ENCODE assay signal across 17 mouse cellular contexts in the genomic region with DNA sequence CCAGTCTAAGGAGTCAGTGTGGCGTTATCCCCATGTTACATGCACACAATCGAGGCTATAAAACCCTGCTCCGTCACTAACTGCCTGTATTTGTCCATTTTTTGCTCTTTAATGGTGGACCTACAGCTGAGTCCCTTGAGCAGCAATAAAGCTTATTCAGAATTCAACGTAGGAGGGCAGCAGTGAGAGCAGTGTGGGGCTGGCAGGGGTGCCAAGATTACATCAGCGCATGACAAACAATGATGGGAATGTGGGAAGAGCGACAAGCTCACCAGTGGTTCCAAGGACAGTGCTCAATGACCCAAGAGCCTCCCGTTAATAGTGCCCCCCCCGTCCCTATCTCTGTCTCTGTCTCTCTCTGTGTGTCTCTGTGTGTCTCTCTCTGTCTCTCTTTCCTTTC. TPM values are rescaled to one million over a fixed set of nuclear protein-coding genes. Genes with fewer than 3 reads are reported as not detected.
DNase-seq lines count a peak whose midpoint lies in the region; ATAC-seq and TF ChIP-seq lines count a peak whose summit lies in the region.
"Had no signal": no experiment of that assay in that cellular context is flagged by ENCODE, and none has a peak within 500 bp of the region (broad histone marks: within the 10 kb centered on the region; RNA-seq: fewer than 3 reads in every experiment).

No protein-coding gene starts in this region.

- ATAC-seq in forebrain, embryonic 14.5 days = no peak
- ATAC-seq in forebrain, embryonic 16.5 days = no peak

- no peaks in the 10 kb centered on the region for H3K36me3 ChIP-seq in forebrain, embryonic 14.5 days (ENCODE audit: control insufficient read depth, insufficient read depth, low read length)
- H3K36me3 ChIP-seq in forebrain, embryonic 16.5 days (ENCODE audit: control insufficient read depth, insufficient read depth) = no peaks in the 10 kb centered on the region
- H3K36me3 ChIP-seq: G1E; hindbrain, embryonic 15.5 days; limb, embryonic 15.5 days; midbrain, embryonic 10.5 days had no signal

- no peak overlapping the region for H3K4me3 ChIP-seq in forebrain, embryonic 14.5 days (ENCODE audit: low read depth, low read length)
- no peak overlapping the region for H3K4me3 ChIP-seq in forebrain, embryonic 16.5 days (replicated peaks; ENCODE audit: low read length)
- no peak overlapping the region for H3K4me3 ChIP-seq in layer of hippocampus, adult 2 months
- H3K4me3 ChIP-seq: hindbrain, embryonic 15.5 days; limb, embryonic 15.5 days; midbrain, embryonic 10.5 days had no signal

- 32% methylated on average over 8 of the region's 8 CpGs for WGBS in forebrain, embryonic 14.5 days
- 41% methylated on average over 8 of the region's 8 CpGs for WGBS in forebrain, embryonic 16.5 days

- 0 out of 2 replicates have a peak, but pooled peaks cover 3% of the 10 kb centered on the region for H3K9me3 ChIP-seq in forebrain, embryonic 14.5 days (replicated peaks; ENCODE audit: control insufficient read depth, low read length)
- H3K9me3 ChIP-seq in forebrain, embryonic 16.5 days (ENCODE audit: control insufficient read depth, low read length) = no peaks in the 10 kb centered on the region
- H3K9me3 ChIP-seq: hindbrain, embryonic 15.5 days; limb, embryonic 15.5 days; midbrain, embryonic 10.5 days had no signal

- H3K9ac ChIP-seq in forebrain, embryonic 14.5 days (ENCODE audit: low read length) = no peak overlapping the region
- no peak overlapping the region for H3K9ac ChIP-seq in forebrain, embryonic 16.5 days (replicated peaks; ENCODE audit: low read depth, low read length)
- H3K9ac ChIP-seq: hindbrain, embryonic 15.5 days; limb, embryonic 15.5 days had no signal

- no peak overlapping the region for H3K4me2 ChIP-seq in forebrain, embryonic 14.5 days (ENCODE audit: low read length)
- no peak overlapping the region for H3K4me2 ChIP-seq in forebrain, embryonic 16.5 days (ENCODE audit: low read length)
- H3K4me2 ChIP-seq: hindbrain, embryonic 15.5 days; limb, embryonic 15.5 days had no signal

- DNase-seq in forebrain, embryonic 14.5 days (ENCODE audit: low spot score) = peak; percentile 66
- DNase-seq in layer of hippocampus, adult 2 months (ENCODE audit: low spot score in 2 of 2) = peak in 1 of 2 experiments; percentile 49
- DNase-seq in layer of hippocampus, postnatal 14 days (ENCODE audit: low spot score in 2 of 2) = no peak
- DNase-seq in 3134 (ENCODE audit: extremely low read depth, insufficient read length, low spot score) = peak; percentile 17
- DNase-seq in adrenal gland, postnatal 10 days = peak; percentile 41
- DNase-seq in kidney, postnatal 36 days = no peak
- DNase-seq in spleen, postnatal 14 days (ENCODE audit: low spot score in 2 of 2) = no peak
- DNase-seq: cerebellum, adult 8-10 months; gastrocnemius, postnatal 36 days; kidney, adult 18-20 months; kidney, postnatal 14 days; lung, postnatal 36 days had no signal

- H3K27ac ChIP-seq in forebrain, embryonic 14.5 days (ENCODE audit: low read depth, low read length) = no peak overlapping the region
- H3K27ac ChIP-seq in forebrain, embryonic 16.5 days (ENCODE audit: low read length) = no peak overlapping the region
- H3K27ac ChIP-seq in layer of hippocampus, adult 2 months = no peak overlapping the region
- H3K27ac ChIP-seq: hindbrain, embryonic 15.5 days; limb, embryonic 15.5 days; midbrain, embryonic 10.5 days had no signal

- no peaks in the 10 kb centered on the region for H3K27me3 ChIP-seq in forebrain, embryonic 14.5 days (replicated peaks; ENCODE audit: control insufficient read depth, insufficient read depth, low read length)
- H3K27me3 ChIP-seq in forebrain, embryonic 16.5 days (replicated peaks; ENCODE audit: control insufficient read depth, insufficient read depth, low read length) = no peaks in the 10 kb centered on the region
- H3K27me3 ChIP-seq: hindbrain, embryonic 15.5 days; limb, embryonic 15.5 days had no signal

- peaks cover 2% of the 10 kb centered on the region; the same call in 1 of the 2 replicates for H3K4me1 ChIP-seq in forebrain, embryonic 14.5 days (ENCODE audit: control insufficient read depth, insufficient read depth, low read length)
- H3K4me1 ChIP-seq in forebrain, embryonic 16.5 days (replicated peaks; ENCODE audit: control insufficient read depth, insufficient read depth, low read length) = peaks cover 6% of the 10 kb centered on the region; the same call in 1 of the 2 replicates
- H3K4me1 ChIP-seq: hindbrain, embryonic 15.5 days; limb, embryonic 15.5 days; midbrain, embryonic 10.5 days had no signal

- peak; percentile 60 for TF ChIP-seq CTCF in layer of hippocampus, adult 2 months (conservative IDR thresholded peaks at IDR 0.05)

RNA-seq across cellular contexts. Expression of a gene that starts 8.3 kb away (rescaled TPM):
- polyA plus RNA-seq in forebrain, embryonic 14.5 days (2014; fragmentation: Nextera tagmentation; extraction: Ambion mirVana) = 80.6 and 90.8 TPM in 2 replicates
- polyA plus RNA-seq in forebrain, embryonic 16.5 days (2015; fragmentation: Nextera tagmentation; extraction: Ambion mirVana) = 68.3 and 80.2 TPM in 2 replicates
- 10 to 100 TPM; 18.7 to 21.3 TPM for total RNA-seq in layer of hippocampus, adult 2 months (2021)
- total RNA-seq in layer of hippocampus, postnatal 14 days (2021) = 10 to 100 TPM; 15.6 to 15.8 TPM
- total RNA-seq in adrenal gland, postnatal 10 days (2021) = 10 to 100 TPM; 23.3 to 25.1 TPM

Comparison
In these comparisons a context has a peak if more than half of its experiments do, and no peak if none do; other contexts are left out.
1. DNase-seq: peak in forebrain, embryonic 14.5 days (single experiment), 3134 (single experiment) and adrenal gland, postnatal 10 days (single experiment); none in layer of hippocampus, postnatal 14 days (0 of 2), kidney, postnatal 36 days (0 of 2) and spleen, postnatal 14 days (0 of 2).